Mouse (Mus musculus) midbrain, postnatal 0 days (tissue): Measurements from ENCODE around the gene Izumo1r. TPM values are rescaled to one million over a fixed set of nuclear protein-coding genes. Genes with fewer than 3 reads are reported as not detected.

ENCODE experiments used
- ATAC-seq: fragments of 200-750 bp; cut with Nextera tagmentation; 2 replicates; pipeline ENCODE4 v1.8.0; 2017; ENCODE audit warnings: moderate number of reproducible peaks, mild to moderate bottlenecking, moderate TSS enrichment, moderate library complexity; ENCODE audit not compliant: low FRiP score
- DNase-seq: peaks from one replicate; pipeline ENCODE4 v3.0.0-alpha.2; 2015; ENCODE audit warnings: low spot score
- H3K27ac ChIP-seq: fragments of 300-500 bp; sonication (generic); 2 replicates; pipeline ENCODE4 v1.5.1; 2014; ENCODE audit warnings: low read depth, mild to moderate bottlenecking, low read length, mixed read lengths
- H3K27me3 ChIP-seq: fragments of 300-500 bp; sonication (generic); 2 replicates; pipeline ENCODE4 v1.6.1; 2014; ENCODE audit warnings: low read length, control low read depth, mixed read lengths; ENCODE audit not compliant: insufficient read depth
- H3K36me3 ChIP-seq: fragments of 300-500 bp; sonication (generic); 2 replicates; pipeline ENCODE4 v1.6.1; 2014; ENCODE audit warnings: low read length, control low read depth, mixed read lengths; ENCODE audit not compliant: insufficient read depth
- H3K4me1 ChIP-seq: fragments of 300-500 bp; sonication (generic); 2 replicates; pipeline ENCODE4 v1.6.1; 2014; ENCODE audit warnings: mild to moderate bottlenecking, control low read depth, antibody characterized with exemption, low read length, mixed read lengths; ENCODE audit not compliant: insufficient read depth
- H3K4me2 ChIP-seq: fragments of 300-500 bp; sonication (generic); 2 replicates; pipeline ENCODE4 v1.6.1; 2014; ENCODE audit warnings: low read depth, mild to moderate bottlenecking, low read length, mixed read lengths; ENCODE audit not compliant: poor library complexity, severe bottlenecking
- H3K4me3 ChIP-seq: fragments of 300-500 bp; sonication (generic); 2 replicates; pipeline ENCODE4 v1.5.1; 2014; ENCODE audit warnings: low read depth, mild to moderate bottlenecking, low read length, moderate library complexity
- H3K9ac ChIP-seq: fragments of 300-500 bp; sonication (generic); replicated peaks from 2 replicates; pipeline ENCODE4 v1.6.1; 2014; ENCODE audit warnings: mild to moderate bottlenecking, low read length, moderate library complexity, mixed read lengths; ENCODE audit not compliant: poor library complexity, severe bottlenecking
- H3K9me3 ChIP-seq: fragments of 300-500 bp; sonication (generic); 2 replicates; pipeline ENCODE4 v1.6.1; 2016; ENCODE audit warnings: low read length, control low read depth
- CTCF ChIP-seq: IDR thresholded peaks from 2 replicates; pipeline ENCODE4 v1.5.1; 2016; ENCODE audit warnings: antibody characterized with exemption, mild to moderate bottlenecking
- WGBS: fragments of 180-500 bp; shearing (Covaris S2); extraction: QIAGEN DNeasy Blood & Tissue Kit; methylation state at CpG from one replicate; pipeline ENCODE4 v1.1.7; 2014; 5-methylcytosine and 5-hydroxymethylcytosine counted together
- polyA plus RNA-seq: library from polyadenylated mRNA; unstranded; fragments of >200 nt; fragmentation: Nextera tagmentation; extraction: Ambion mirVana; gene quantifications from 2 replicates; pipeline ENCODE4 v1.2.1, GENCODE M21; 2015
- total RNA-seq: library from RNA; depleted of rRNA; stranded (reverse); fragments of >200 nt; gene quantifications from 2 replicates; pipeline ENCODE4 v1.2.3, GENCODE M21; 2014

The Izumo1r gene
- total and polyA plus RNA-seq, 2 experiments from 2014 or later: not detected

DNA sequence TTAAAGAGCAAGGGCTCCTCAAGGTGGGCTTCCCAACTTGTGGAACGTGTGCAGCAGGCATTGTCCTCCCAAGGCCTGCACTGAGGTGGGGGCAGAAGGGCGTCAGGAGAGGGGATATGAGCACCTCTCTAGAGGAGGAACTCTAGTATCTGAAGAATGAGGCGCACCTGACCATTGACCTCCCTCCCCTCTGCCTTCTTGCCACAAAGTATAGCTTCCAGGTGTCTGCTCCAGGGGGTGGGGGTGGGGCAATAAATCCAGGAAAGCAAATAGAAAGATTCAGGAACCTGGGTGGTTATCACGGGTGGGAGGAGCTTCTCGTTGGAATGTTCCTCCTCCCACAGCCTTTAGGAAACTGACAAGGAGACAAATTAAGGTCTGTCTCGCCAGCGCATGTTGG is 2.0 kb downstream of the Izumo1r start:
- H3K27ac ChIP-seq: no peak overlapping the region
- no peaks in the 10 kb centered on the region for H3K27me3 ChIP-seq
- 86% methylated on average over 7 of the region's 7 CpGs for WGBS
- TF ChIP-seq CTCF: no peak
- no peak overlapping the region for H3K4me3 ChIP-seq
- H3K9ac ChIP-seq: no peak overlapping the region
- ATAC-seq: no peak
- H3K4me2 ChIP-seq: no peak overlapping the region
- H3K9me3 ChIP-seq: no peaks in the 10 kb centered on the region
- H3K4me1 ChIP-seq: no peaks in the 10 kb centered on the region
- no peaks in the 10 kb centered on the region for H3K36me3 ChIP-seq
- no peak for DNase-seq

DNA sequence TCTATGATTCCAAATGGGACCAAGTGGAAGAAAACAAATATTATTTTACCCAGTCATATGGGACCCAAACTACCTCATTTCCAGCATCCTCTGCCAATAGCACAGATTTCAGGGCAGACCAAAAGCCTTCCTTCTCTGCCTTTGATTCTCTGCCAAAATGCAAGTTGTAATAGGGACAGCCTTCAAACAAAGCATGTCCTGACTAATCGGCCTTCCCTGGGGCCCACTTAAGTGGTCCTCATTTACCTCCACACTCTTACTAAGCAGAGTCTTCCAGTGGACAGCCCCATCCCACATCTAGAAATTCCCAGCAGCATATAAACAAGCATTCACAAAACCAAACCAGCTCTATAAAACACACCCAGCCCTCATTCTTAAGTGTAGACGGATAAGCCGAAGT is 6.6 kb downstream of the Izumo1r start:
- TF ChIP-seq CTCF: no peak
- Histone ChIP-seq H3K4me3 (no peak overlapping the region), H3K4me1 (no peaks in the 10 kb centered on the region), H3K9ac (no peak overlapping the region), H3K27ac (no peak overlapping the region), H3K9me3 (no peaks in the 10 kb centered on the region), H3K27me3 (no peaks in the 10 kb centered on the region), H3K36me3 (no peaks in the 10 kb centered on the region), H3K4me2 (no peak overlapping the region)
- no peak for DNase-seq
- no peak for ATAC-seq
- WGBS: 68% methylated on average over 3 of the region's 3 CpGs

DNA sequence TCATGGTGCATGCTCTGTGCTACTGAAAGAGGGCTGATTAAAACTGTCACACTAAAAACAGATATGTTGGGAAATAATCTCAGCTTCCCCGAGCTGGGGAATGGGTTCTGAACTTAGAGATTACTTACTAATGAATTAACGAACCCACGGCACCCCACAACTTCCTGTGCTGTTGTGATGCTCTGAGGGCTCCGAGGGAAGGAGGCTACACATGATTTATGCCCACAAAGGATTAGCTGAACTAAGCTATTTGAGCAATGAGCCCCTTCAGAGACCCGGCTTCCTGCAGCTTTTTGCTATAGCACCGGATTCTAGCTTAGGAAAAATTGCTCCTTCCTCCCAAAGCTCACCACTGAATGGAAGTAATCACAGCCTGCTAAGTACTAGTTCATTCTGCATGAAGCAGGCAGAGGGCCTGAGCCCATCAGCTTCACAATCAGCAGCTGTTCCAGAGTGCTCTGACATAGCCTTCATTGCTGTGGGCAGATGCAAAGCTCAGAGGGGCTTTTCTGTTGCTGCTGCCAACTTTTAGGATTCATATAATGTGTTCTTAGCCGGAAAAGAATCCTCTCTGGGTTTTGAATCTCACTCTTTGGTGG is 8.4 kb downstream of the Izumo1r start:
- Histone ChIP-seq H3K4me2 (no peak overlapping the region), H3K9ac (no peak overlapping the region), H3K4me3 (no peak overlapping the region), H3K4me1 (no peaks in the 10 kb centered on the region), H3K27me3 (no peaks in the 10 kb centered on the region), H3K36me3 (no peaks in the 10 kb centered on the region), H3K9me3 (no peaks in the 10 kb centered on the region), H3K27ac (no peak overlapping the region)
- no peak for TF ChIP-seq CTCF
- ATAC-seq (no peak), DNase-seq (peak; percentile 55)
- 52% methylated on average over 7 of the region's 7 CpGs for WGBS

DNA sequence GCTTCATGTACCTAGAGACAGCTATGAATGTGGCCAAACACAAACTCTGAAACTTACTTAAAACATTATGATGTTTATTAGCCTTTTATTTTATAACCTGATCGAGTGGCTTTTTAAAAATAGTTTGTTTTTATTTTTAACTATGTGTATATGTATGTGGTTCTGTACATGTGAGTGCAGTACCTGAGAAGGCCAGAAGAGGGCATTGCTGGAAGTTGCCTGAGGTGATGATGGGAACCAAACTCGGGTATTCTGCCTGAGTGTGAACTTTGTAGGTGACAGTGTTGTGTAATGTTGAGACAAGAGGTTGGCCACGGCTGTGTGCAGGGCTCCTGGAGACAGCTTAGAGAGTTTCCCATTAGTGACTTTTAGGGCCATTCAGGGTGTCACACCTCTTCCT is 9.1 kb downstream of the Izumo1r start:
- DNase-seq: no peak
- Histone ChIP-seq H3K27ac (no peak overlapping the region), H3K4me2 (no peak overlapping the region), H3K9me3 (no peaks in the 10 kb centered on the region), H3K4me1 (no peaks in the 10 kb centered on the region), H3K36me3 (no peaks in the 10 kb centered on the region), H3K9ac (no peak overlapping the region), H3K27me3 (no peaks in the 10 kb centered on the region), H3K4me3 (no peak overlapping the region)
- ATAC-seq: no peak
- peak; percentile 49 for TF ChIP-seq CTCF
- 87% methylated on average over 3 of the region's 3 CpGs for WGBS

DNA sequence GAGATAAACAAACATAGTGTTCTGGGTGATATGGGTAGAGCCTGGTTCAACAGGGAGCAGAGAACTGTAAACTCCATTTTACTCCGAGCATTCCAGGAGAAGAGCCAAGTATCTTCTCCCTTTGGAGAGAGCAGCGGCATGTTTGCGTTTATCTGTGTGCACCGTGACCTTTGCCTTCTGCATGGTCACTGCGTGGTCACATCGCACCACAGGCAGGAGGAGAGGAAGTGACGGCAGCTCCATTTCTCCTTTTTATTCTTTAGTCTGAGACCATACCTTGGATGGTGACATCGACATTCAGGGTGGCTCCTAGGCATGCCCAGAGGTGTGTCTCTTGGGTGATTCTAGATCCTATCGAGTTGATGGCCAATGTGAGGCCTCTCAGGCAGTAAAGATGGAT is 10.4 kb downstream of the Izumo1r start:
- H3K4me2 ChIP-seq: no peak overlapping the region
- no peak for TF ChIP-seq CTCF
- no peak overlapping the region for H3K9ac ChIP-seq
- ATAC-seq (no peak), DNase-seq (no peak)
- 84% methylated on average over 9 of the region's 9 CpGs for WGBS
- H3K27ac ChIP-seq: no peak overlapping the region
- H3K27me3 ChIP-seq: no peaks in the 10 kb centered on the region
- H3K4me1 ChIP-seq: no peaks in the 10 kb centered on the region
- H3K4me3 ChIP-seq: no peak overlapping the region
- no peaks in the 10 kb centered on the region for H3K36me3 ChIP-seq
- no peaks in the 10 kb centered on the region for H3K9me3 ChIP-seq

DNA sequence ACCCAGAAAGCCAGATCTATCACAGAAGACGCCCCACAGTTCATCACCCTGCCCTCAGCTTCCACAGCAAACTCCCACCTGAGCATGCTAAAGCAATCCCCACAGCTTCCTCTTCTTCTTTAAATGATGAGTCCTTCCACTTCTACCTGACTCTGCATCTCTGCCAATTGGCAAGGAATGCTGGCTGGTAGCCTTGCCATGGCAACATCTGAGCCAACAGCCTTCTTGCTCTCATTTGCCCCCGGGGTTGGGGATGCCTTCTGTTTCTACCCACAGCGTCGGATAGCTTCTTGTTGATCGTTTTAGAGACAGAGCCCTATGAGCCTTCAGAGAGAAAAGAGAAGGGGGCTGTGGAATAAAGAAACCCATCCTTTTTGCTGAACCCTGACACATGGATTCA is 11.9 kb downstream of the Izumo1r start:
- Histone ChIP-seq H3K4me2 (no peak overlapping the region), H3K36me3 (no peaks in the 10 kb centered on the region), H3K4me1 (no peaks in the 10 kb centered on the region), H3K9me3 (no peaks in the 10 kb centered on the region), H3K27me3 (no peaks in the 10 kb centered on the region), H3K4me3 (no peak overlapping the region), H3K9ac (no peak overlapping the region), H3K27ac (no peak overlapping the region)
- ATAC-seq: no peak
- no peak for TF ChIP-seq CTCF
- 64% methylated on average over 5 of the region's 5 CpGs for WGBS
- peak; percentile 61 for DNase-seq
